Mouse (Mus musculus): ENCODE results near the gene Arsa. TPM values are rescaled to one million over a fixed set of nuclear protein-coding genes. Genes with fewer than 3 reads are reported as not detected.

Gene Arsa
- polyA plus RNA-seq, 1 experiment from 2014 or later, result 9.4 TPM

DNA sequence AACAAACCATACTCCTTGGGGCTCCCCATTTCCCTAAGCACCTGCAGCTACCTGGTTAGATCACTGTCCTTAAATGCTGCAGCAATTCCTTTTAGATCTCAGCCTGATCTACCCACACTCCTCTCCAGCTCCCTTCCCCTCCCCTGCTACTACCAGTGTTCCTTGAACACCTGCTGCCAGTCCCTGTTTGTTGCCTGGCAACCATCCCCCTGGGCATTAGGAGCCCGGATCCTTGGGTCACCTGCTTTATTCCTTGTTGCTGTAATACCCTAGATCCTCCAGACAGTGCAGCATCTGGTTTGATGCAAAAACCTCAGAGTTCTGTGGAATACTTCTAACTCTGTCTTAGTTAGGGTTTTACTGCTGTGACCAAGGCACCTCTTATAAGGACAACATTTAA lies 12.2 kb downstream of the Arsa start:
- DNase-seq (ENCODE audit: low spot score, missing footprints), result no peak
- no peak overlapping the region for H3K9ac ChIP-seq (ENCODE audit: low read length)
- no peak overlapping the region for H3K4me3 ChIP-seq (ENCODE audit: low read depth, low read length)

DNA sequence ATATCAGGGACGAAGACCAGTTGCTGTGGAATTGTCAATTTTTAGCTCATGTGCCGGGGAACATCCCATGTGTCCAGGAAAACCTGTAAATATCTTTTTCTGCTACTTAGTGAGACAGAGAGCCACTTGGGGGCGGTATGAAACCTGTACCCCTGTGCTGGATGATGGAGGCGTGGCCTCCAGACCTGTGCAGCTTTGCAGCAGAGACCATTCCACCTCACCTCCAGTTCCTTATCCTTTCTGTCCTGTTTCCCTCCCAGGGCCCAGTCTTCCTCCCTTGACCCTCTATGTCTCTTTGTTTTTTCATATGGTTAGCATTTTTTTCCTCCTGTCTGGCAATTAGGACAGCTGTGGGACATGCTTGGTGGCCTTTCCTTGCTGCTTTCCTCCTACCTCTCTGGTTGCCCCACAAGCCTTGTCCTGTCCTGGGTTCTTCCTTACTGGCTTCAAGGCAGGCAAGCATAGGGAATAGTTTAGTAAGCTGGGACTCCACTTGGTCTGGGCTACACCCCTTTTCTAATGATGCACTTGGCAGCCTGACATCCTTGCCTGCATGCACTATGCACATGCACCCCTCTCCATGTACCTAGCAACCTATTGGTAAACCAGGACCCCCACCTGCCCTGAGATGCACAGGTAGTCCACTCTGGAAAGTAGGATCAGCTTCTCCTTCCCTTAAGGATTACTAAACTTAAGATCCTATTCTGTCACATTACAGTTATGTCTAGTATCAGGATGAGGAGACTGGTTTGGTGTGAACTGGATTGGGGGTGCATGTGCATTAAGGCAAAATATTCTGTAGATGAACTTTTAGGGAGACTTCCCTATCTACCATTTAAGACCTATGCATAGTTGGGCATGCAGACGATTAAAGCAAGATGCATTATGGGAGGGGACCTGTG lies 13.6 kb downstream of the Arsa start:
- DNase-seq (ENCODE audit: low spot score, missing footprints), result no peak
- Histone ChIP-seq H3K36me3 (ENCODE audit: control insufficient read depth, insufficient read depth, low read length) (peaks cover 6% of the 10 kb centered on the region; the same call in 1 of the 2 replicates), H3K4me1 (ENCODE audit: control insufficient read depth, insufficient read depth, low read length) (no peaks in the 10 kb centered on the region), H3K9ac (ENCODE audit: low read length) (no peak overlapping the region), H3K4me2 (no peak overlapping the region), H3K27me3 (ENCODE audit: control insufficient read depth, insufficient read depth, low read length) (no peaks in the 10 kb centered on the region), H3K27ac (ENCODE audit: low read depth, low read length) (no peak overlapping the region), H3K4me3 (ENCODE audit: low read depth, low read length) (no peak overlapping the region), H3K9me3 (ENCODE audit: control insufficient read depth, low read length) (no peaks in the 10 kb centered on the region)
- no peak for ATAC-seq (ENCODE audit: low FRiP score)
- WGBS, result 66% methylated on average over 5 of the region's 5 CpGs

More for the DNA sequence above, 12.2 kb downstream of the Arsa start:
- 4% methylated on average over 1 of the region's 1 CpGs for WGBS
- Histone ChIP-seq H3K9me3 (ENCODE audit: control insufficient read depth, low read length) (no peaks in the 10 kb centered on the region), H3K4me1 (ENCODE audit: control insufficient read depth, insufficient read depth, low read length) (no peaks in the 10 kb centered on the region), H3K27me3 (ENCODE audit: control insufficient read depth, insufficient read depth, low read length) (no peaks in the 10 kb centered on the region), H3K36me3 (ENCODE audit: control insufficient read depth, insufficient read depth, low read length) (peaks cover 6% of the 10 kb centered on the region; the same call in 1 of the 2 replicates), H3K27ac (ENCODE audit: low read depth, low read length) (no peak overlapping the region), H3K4me2 (no peak overlapping the region)
- no peak for ATAC-seq (ENCODE audit: low FRiP score)

DNA sequence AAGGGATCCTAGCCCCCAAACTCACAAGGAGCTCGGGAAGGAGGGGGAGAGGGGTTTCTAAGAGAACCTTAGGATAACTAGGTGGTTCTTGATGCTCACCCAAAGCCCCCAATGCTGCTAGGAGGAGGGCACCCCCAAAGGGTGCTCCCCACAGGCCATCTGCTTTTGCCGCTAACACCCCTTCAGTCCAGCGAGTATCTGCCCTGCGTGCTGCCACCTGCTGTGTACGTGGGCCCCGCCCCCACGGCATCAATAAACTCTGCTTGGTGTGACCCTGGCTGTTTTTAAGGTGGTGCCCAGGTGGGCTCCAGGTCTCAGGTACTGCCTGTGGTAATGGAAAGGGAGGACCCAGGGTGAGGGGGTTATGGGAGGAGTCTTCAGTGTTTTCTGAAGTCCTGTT lies 15.0 kb downstream of the Arsa start:
- DNase-seq (ENCODE audit: low spot score, missing footprints), result no peak
- no peak overlapping the region for H3K4me2 ChIP-seq
- H3K27ac ChIP-seq (ENCODE audit: low read depth, low read length), result no peak overlapping the region
- no peak for ATAC-seq (ENCODE audit: low FRiP score)
- peaks cover 16% of the 10 kb centered on the region; the same call in 1 of the 2 replicates for H3K36me3 ChIP-seq (ENCODE audit: control insufficient read depth, insufficient read depth, low read length)
- H3K27me3 ChIP-seq (ENCODE audit: control insufficient read depth, insufficient read depth, low read length), result no peaks in the 10 kb centered on the region
- no peaks in the 10 kb centered on the region for H3K9me3 ChIP-seq (ENCODE audit: control insufficient read depth, low read length)
- no peak overlapping the region for H3K4me3 ChIP-seq (ENCODE audit: low read depth, low read length)
- 80% methylated on average over 7 of the region's 7 CpGs for WGBS
- no peaks in the 10 kb centered on the region for H3K4me1 ChIP-seq (ENCODE audit: control insufficient read depth, insufficient read depth, low read length)
- no peak overlapping the region for H3K9ac ChIP-seq (ENCODE audit: low read length)

DNA sequence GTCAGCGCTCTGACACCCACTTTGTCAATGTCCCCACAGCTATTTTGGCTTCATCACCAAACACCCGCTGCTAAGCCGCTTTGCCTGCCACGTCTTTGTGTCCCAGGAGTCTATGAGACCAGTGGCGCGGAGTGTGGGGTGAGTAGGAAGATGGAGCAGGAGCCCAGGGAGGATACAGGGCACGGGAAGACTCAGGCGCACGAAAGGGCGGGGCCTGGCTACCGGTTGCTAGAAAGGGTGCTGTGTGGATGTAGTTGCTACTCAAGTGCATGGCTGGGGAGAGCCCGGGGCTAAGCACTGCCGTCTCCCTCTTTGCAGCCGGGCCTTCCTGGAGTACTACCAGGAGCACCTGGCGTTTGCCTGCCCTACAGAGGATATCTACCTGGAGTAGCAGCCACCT lies 15.9 kb downstream of the Arsa start:
- ATAC-seq (ENCODE audit: low FRiP score) (no peak), DNase-seq (ENCODE audit: low spot score, missing footprints) (no peak)
- no peaks in the 10 kb centered on the region for H3K4me1 ChIP-seq (ENCODE audit: control insufficient read depth, insufficient read depth, low read length)
- H3K4me2 ChIP-seq, result no peak overlapping the region
- no peak overlapping the region for H3K9ac ChIP-seq (ENCODE audit: low read length)
- 85% methylated on average over 15 of the region's 15 CpGs for WGBS
- no peak overlapping the region for H3K27ac ChIP-seq (ENCODE audit: low read depth, low read length)
- H3K4me3 ChIP-seq (ENCODE audit: low read depth, low read length), result no peak overlapping the region
- no peaks in the 10 kb centered on the region for H3K9me3 ChIP-seq (ENCODE audit: control insufficient read depth, low read length)
- peaks cover 22% of the 10 kb centered on the region; the same call in 1 of the 2 replicates for H3K36me3 ChIP-seq (ENCODE audit: control insufficient read depth, insufficient read depth, low read length)
- no peaks in the 10 kb centered on the region for H3K27me3 ChIP-seq (ENCODE audit: control insufficient read depth, insufficient read depth, low read length)

DNA sequence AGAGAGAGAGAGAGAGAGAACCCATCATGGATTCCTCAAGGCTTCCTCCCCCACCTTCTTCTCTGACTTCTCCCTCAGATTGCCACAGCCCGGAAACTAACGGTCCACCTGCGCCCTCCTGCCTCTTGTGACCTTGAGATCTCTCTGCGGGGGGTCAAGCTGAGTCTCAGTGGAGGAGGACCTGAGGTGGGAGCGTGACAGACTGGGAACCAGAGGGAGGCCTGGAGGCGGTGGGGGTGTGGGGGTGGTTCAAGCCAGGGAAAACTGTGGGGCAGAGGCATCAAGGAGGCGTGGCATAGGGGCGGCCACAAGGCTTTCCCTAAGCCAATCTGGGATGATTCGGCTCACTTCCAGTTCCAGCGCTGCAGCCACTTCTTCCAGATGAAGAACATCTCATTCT lies 16.9 kb downstream of the Arsa start:
- Histone ChIP-seq H3K4me1 (ENCODE audit: control insufficient read depth, insufficient read depth, low read length) (peaks cover 2% of the 10 kb centered on the region; the same call in 1 of the 2 replicates), H3K4me2 (no peak overlapping the region), H3K9me3 (ENCODE audit: control insufficient read depth, low read length) (no peaks in the 10 kb centered on the region), H3K27me3 (ENCODE audit: control insufficient read depth, insufficient read depth, low read length) (no peaks in the 10 kb centered on the region), H3K9ac (ENCODE audit: low read length) (no peak overlapping the region), H3K4me3 (ENCODE audit: low read depth, low read length) (no peak overlapping the region), H3K27ac (ENCODE audit: low read depth, low read length) (no peak overlapping the region), H3K36me3 (ENCODE audit: control insufficient read depth, insufficient read depth, low read length) (peaks cover 22% of the 10 kb centered on the region; the same call in 1 of the 2 replicates)
- DNase-seq (ENCODE audit: low spot score, missing footprints) (no peak), ATAC-seq (ENCODE audit: low FRiP score) (no peak)
- WGBS, result 76% methylated on average over 10 of the region's 10 CpGs

DNA sequence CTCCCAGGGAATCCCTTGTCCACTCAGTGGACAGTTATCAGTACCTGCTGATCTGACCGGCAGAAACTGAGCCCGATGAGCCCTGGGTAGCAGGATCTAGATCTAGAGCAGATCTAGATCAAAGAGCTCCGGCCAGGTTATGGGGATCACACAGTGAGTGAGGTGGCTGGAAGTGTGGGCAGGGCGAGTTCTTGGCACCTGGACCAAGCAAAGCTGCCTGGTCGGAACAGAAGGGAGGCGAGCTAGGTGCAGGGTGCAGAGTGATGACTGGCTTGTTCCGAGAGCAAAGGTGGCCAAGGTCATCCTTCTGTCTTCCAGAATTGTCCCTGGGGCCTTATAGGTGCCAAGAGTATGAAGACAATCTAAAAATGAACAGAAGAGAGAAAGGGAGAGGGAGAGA lies 17.4 kb downstream of the Arsa start:
- ATAC-seq (ENCODE audit: low FRiP score), result no peak
- WGBS, result 93% methylated on average over 7 of the region's 7 CpGs
- DNase-seq (ENCODE audit: low spot score, missing footprints), result no peak

DNA sequence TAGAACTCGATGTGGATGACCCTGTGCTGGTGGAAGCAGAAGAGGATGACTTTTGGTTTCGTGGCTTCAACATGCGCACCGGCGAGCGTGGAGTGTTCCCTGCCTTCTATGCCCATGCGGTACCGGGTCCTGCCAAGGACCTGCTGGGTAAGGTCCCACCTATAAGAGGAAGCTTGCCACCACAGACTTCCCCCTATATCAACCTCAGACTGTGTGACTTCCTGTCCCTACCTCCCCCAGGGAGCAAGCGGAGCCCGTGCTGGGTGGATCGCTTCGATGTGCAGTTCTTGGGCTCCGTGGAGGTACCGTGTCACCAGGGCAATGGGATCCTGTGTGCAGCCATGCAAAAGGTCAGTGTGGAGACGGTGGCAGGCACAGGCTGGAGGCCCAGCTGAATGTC lies 18.3 kb downstream of the Arsa start:
- H3K36me3 ChIP-seq (ENCODE audit: control insufficient read depth, insufficient read depth, low read length), result peaks cover 22% of the 10 kb centered on the region; the same call in 1 of the 2 replicates
- no peak for DNase-seq (ENCODE audit: low spot score, missing footprints)
- H3K4me3 ChIP-seq (ENCODE audit: low read depth, low read length), result no peak overlapping the region

More for the DNA sequence above, 17.4 kb downstream of the Arsa start:
- H3K4me1 ChIP-seq (ENCODE audit: control insufficient read depth, insufficient read depth, low read length), result peaks cover 6% of the 10 kb centered on the region
- no peak overlapping the region for H3K4me2 ChIP-seq
- peaks cover 22% of the 10 kb centered on the region; the same call in 1 of the 2 replicates for H3K36me3 ChIP-seq (ENCODE audit: control insufficient read depth, insufficient read depth, low read length)
- no peaks in the 10 kb centered on the region for H3K27me3 ChIP-seq (ENCODE audit: control insufficient read depth, insufficient read depth, low read length)
- H3K9me3 ChIP-seq (ENCODE audit: control insufficient read depth, low read length), result no peaks in the 10 kb centered on the region
- no peak overlapping the region for H3K9ac ChIP-seq (ENCODE audit: low read length)
- no peak overlapping the region for H3K27ac ChIP-seq (ENCODE audit: low read depth, low read length)
- H3K4me3 ChIP-seq (ENCODE audit: low read depth, low read length), result no peak overlapping the region

DNA sequence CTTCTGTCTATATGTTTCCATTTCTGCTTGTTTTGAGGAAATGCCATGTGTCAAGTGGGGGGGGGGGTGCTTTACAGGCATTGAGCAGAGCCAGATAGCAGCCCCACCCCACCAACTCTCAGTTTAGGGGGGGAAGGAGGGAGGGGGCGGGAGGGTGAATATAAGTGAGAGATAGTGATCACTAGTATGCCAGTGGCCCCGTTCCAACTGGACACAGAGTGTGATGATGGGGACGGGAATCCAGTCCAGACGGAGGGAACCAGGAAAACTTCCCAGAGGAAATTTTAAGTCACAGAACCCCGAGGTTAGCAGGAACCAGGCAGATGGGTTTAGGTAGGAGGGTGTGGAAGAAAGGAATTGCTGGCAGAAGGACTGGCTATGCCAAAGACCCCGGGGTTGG lies 21.6 kb downstream of the Arsa start:
- Histone ChIP-seq H3K4me1 (ENCODE audit: control insufficient read depth, insufficient read depth, low read length) (peaks cover 11% of the 10 kb centered on the region), H3K4me2 (peak overlapping the region; percentile 78), H3K9me3 (ENCODE audit: control insufficient read depth, low read length) (no peaks in the 10 kb centered on the region), H3K4me3 (ENCODE audit: low read depth, low read length) (no peak overlapping the region), H3K9ac (ENCODE audit: low read length) (no peak overlapping the region), H3K27me3 (ENCODE audit: control insufficient read depth, insufficient read depth, low read length) (0 out of 2 replicates have a peak, but pooled peaks cover 5% of the 10 kb centered on the region), H3K36me3 (ENCODE audit: control insufficient read depth, insufficient read depth, low read length) (peaks cover 20% of the 10 kb centered on the region; the same call in 1 of the 2 replicates), H3K27ac (ENCODE audit: low read depth, low read length) (no peak overlapping the region)
- ATAC-seq (ENCODE audit: low FRiP score) (no peak), DNase-seq (ENCODE audit: low spot score, missing footprints) (no peak)
- WGBS, result 80% methylated on average over 6 of the region's 6 CpGs

More for the DNA sequence above, 18.3 kb downstream of the Arsa start:
- Histone ChIP-seq H3K9me3 (ENCODE audit: control insufficient read depth, low read length) (no peaks in the 10 kb centered on the region), H3K4me1 (ENCODE audit: control insufficient read depth, insufficient read depth, low read length) (peaks cover 9% of the 10 kb centered on the region), H3K4me2 (no peak overlapping the region), H3K9ac (ENCODE audit: low read length) (no peak overlapping the region), H3K27ac (ENCODE audit: low read depth, low read length) (no peak overlapping the region), H3K27me3 (ENCODE audit: control insufficient read depth, insufficient read depth, low read length) (no peaks in the 10 kb centered on the region)
- WGBS, result 96% methylated on average over 15 of the region's 15 CpGs
- no peak for ATAC-seq (ENCODE audit: low FRiP score)

DNA sequence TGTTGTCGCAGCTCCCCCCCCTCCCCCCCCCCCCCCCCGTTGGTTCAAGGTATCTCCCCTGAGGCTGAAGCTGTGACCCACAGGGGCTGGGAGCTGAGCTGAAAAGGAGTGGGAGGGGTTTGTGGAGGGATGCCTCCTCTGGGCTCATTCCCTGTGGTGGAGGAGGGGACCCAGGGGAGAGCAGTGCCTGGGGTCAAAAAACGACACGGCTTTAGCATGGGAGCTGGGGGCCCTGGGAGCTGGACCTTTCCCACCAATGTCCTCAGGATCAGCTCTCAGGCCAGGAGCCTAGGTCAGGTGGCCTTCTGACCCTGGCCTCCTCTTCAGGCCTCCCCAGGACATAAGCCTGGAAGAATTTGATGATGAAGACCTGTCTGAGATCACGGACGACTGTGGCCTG lies 22.4 kb downstream of the Arsa start:
- Histone ChIP-seq H3K36me3 (ENCODE audit: control insufficient read depth, insufficient read depth, low read length) (peaks cover 16% of the 10 kb centered on the region; the same call in 1 of the 2 replicates), H3K27ac (ENCODE audit: low read depth, low read length) (no peak overlapping the region), H3K4me1 (ENCODE audit: control insufficient read depth, insufficient read depth, low read length) (peaks cover 11% of the 10 kb centered on the region), H3K9me3 (ENCODE audit: control insufficient read depth, low read length) (no peaks in the 10 kb centered on the region), H3K4me3 (ENCODE audit: low read depth, low read length) (peak overlapping the region; percentile 84), H3K9ac (ENCODE audit: low read length) (peak overlapping the region; percentile 84), H3K27me3 (ENCODE audit: control insufficient read depth, insufficient read depth, low read length) (0 out of 2 replicates have a peak, but pooled peaks cover 5% of the 10 kb centered on the region), H3K4me2 (peak overlapping the region; percentile 78)
- no peak for DNase-seq (ENCODE audit: low spot score, missing footprints)
- ATAC-seq (ENCODE audit: low FRiP score), result peak; percentile 43
- 6% methylated on average over 5 of the region's 6 CpGs for WGBS
